Mouse (Mus musculus) thymus, adult 2 months (tissue): ENCODE results near the gene A930017K11Rik. TPM values are rescaled to one million over a fixed set of nuclear protein-coding genes. Genes with fewer than 3 reads are reported as not detected.

ENCODE experiments used
- DNase-seq: peaks from one replicate; pipeline ENCODE4 v3.0.0; 2021
- H3K27ac ChIP-seq: fragments of 200-500 bp; 2 replicates; pipeline ENCODE4 v1.5.1; 2012; ENCODE audit warnings: low read length, control low read depth; ENCODE audit not compliant: control insufficient read depth, insufficient read depth
- H3K27me3 ChIP-seq: fragments of 200-500 bp; 2 replicates; pipeline ENCODE4 v1.6.1; 2012; ENCODE audit warnings: mild to moderate bottlenecking, low read length, moderate library complexity, mixed read lengths; ENCODE audit not compliant: control insufficient read depth, insufficient read depth
- H3K36me3 ChIP-seq: fragments of 200-500 bp; 2 replicates; pipeline ENCODE4 v1.6.1; 2012; ENCODE audit warnings: mild to moderate bottlenecking, low read length, moderate library complexity; ENCODE audit not compliant: control insufficient read depth, insufficient read depth
- H3K4me1 ChIP-seq: fragments of 200-500 bp; replicated peaks from 2 replicates; pipeline ENCODE4 v1.6.1; 2012; ENCODE audit warnings: low read length; ENCODE audit not compliant: control insufficient read depth, insufficient read depth
- H3K4me3 ChIP-seq: fragments of 200-500 bp; 2 replicates; pipeline ENCODE4 v1.5.1; 2012; ENCODE audit warnings: mild to moderate bottlenecking, low read length, control low read depth, moderate library complexity; ENCODE audit not compliant: control insufficient read depth, insufficient read depth
- CTCF ChIP-seq: fragments of 200-500 bp; IDR thresholded peaks from 2 replicates; pipeline ENCODE4 v1.5.1; 2012; ENCODE audit warnings: mild to moderate bottlenecking, control low read depth, low read length, moderate library complexity, borderline replicate concordance; ENCODE audit not compliant: control insufficient read depth, poor library complexity, insufficient read depth; ENCODE audit errors: extremely low read depth
- POLR2A ChIP-seq: fragments of 200-500 bp; IDR thresholded peaks from 2 replicates; pipeline ENCODE4 v1.6.1; 2012; ENCODE audit warnings: mild to moderate bottlenecking, low read length, control low read depth, moderate library complexity; ENCODE audit not compliant: control insufficient read depth, poor library complexity, insufficient read depth; ENCODE audit errors: extremely low read depth
- WGBS: fragments of 180-500 bp; shearing (Covaris S2); methylation state at CpG from one replicate; pipeline ENCODE4 v1.1.7; 2018; 5-methylcytosine and 5-hydroxymethylcytosine counted together
- polyA plus RNA-seq: library from polyadenylated mRNA; depleted of rRNA; stranded (reverse); fragments of >200 nt; gene quantifications from 2 replicates; pipeline ENCODE4 v1.2.3, GENCODE M21; 2012

A930017K11Rik gene
- polyA plus RNA-seq, 1 experiment = 0.19 TPM

DNA sequence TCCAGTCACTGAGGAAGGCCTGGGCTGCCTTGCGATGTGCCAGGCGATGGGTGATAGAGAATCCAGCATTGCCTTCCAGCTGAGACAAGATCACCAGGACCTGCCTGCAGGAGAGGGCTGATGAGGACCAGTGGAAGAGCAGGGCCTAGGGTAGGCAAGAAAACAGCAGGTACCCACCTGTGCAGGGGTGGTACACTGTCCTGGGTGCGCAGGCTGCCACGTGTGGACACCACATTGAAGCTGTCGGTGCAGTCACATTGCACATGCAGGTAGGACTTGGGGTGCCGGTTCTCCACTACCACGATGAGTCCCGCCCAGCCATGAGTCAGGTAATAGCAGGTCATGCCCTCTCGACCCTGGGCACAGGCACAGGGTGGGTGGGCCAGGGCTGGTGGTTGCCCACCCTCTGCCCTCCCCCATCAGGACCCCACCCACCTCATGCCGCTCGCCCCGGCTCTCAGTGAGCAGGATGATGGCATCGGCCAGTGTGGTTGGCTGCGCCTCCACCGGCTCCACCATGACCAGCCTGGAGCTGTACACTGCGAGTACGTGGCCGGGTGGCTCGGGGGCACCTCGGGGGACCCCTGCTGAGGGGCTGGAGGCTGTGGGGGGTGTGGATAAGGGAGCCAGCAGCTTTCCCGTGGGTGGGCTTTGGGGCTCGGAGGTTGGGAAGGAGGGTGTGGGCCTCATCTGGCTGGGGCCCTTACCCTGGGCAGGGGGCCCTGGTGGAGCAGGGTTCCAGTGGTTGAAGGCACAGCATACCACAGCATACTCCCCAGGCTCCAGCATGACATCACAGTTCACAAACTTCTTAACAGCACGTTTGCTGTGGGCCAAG, 7.5 kb upstream of the A930017K11Rik start:
- Histone ChIP-seq H3K4me1 (no peaks in the 10 kb centered on the region), H3K27me3 (no peaks in the 10 kb centered on the region; the same call in 1 of the 2 replicates), H3K36me3 (no peaks in the 10 kb centered on the region), H3K27ac (no peak overlapping the region), H3K4me3 (no peak overlapping the region)
- no peak for TF ChIP-seq POLR2A
- TF ChIP-seq CTCF = no peak
- no peak for DNase-seq
- WGBS = 96% methylated on average over 23 of the region's 23 CpGs

DNA sequence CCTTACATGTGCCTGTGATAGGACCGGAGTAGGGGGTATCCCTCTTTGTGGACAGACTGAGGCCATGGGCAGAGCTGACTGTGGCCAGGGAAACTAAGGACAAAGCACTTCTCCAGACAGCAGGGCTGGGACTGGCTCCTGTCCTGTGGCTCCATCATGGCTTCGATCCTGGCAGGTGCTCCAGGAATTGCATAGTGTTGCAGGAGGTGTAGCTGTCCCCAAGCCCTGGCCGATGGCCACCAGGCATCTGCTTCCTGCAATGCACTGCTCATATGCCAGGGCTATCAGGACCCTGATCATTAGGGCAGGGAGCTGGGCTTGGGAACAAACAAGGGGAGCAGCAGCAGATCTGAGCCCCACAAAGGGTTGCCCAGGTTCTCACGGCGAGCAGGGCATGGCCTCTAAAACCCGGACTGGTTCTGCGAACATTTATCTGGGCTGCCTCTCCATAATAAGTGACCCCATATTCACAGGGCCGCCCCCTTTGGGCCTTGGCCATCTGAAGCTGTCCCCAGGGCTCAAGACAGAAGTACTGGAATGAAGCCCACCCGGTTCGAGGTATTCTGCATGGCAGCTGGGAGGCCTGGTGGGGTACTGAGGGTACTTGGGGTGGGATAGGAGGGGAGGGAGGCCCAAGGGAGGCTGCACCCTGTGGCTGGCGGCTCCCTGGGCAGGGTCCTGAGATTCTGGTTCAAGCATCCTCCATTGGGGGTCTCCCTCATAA, 6.6 kb upstream of the A930017K11Rik start:
- Histone ChIP-seq H3K27me3 (no peaks in the 10 kb centered on the region; the same call in 1 of the 2 replicates), H3K4me1 (no peaks in the 10 kb centered on the region), H3K36me3 (no peaks in the 10 kb centered on the region), H3K4me3 (no peak overlapping the region), H3K27ac (no peak overlapping the region)
- no peak for DNase-seq
- 95% methylated on average over 11 of the region's 11 CpGs for WGBS
- TF ChIP-seq CTCF = no peak
- TF ChIP-seq POLR2A = no peak

GRCm38 (mm10) chr17:25957586-25958051, 5.3 kb upstream of the A930017K11Rik start:
- no peak overlapping the region for H3K27ac ChIP-seq
- H3K27me3 ChIP-seq = no peaks in the 10 kb centered on the region; the same call in 1 of the 2 replicates
- no peak overlapping the region for H3K4me3 ChIP-seq
- no peak for DNase-seq
- 95% methylated on average over 14 of the region's 14 CpGs for WGBS
- no peaks in the 10 kb centered on the region for H3K4me1 ChIP-seq
- no peak for TF ChIP-seq CTCF
- no peak for TF ChIP-seq POLR2A
- no peaks in the 10 kb centered on the region for H3K36me3 ChIP-seq

- H3K4me1 ChIP-seq = no peaks in the 10 kb centered on the region
- WGBS = 91% methylated on average over 7 of the region's 7 CpGs
- TF ChIP-seq CTCF = no peak
- TF ChIP-seq POLR2A = no peak
- H3K4me3 ChIP-seq = no peak overlapping the region
- peaks cover 5% of the 10 kb centered on the region; the same call in 1 of the 2 replicates for H3K27me3 ChIP-seq
- no peak for DNase-seq
- no peaks in the 10 kb centered on the region for H3K36me3 ChIP-seq
- no peak overlapping the region for H3K27ac ChIP-seq
Measured at GRCm38 (mm10) chr17:25956631-25957030, 4.3 kb upstream of the A930017K11Rik start.

- Histone ChIP-seq H3K27me3 (peaks cover 10% of the 10 kb centered on the region; the same call in 1 of the 2 replicates), H3K36me3 (no peaks in the 10 kb centered on the region), H3K4me3 (no peak overlapping the region), H3K4me1 (no peaks in the 10 kb centered on the region), H3K27ac (no peak overlapping the region)
- TF ChIP-seq CTCF (no peak), POLR2A (no peak)
- WGBS = 86% methylated on average over 7 of the region's 7 CpGs
- DNase-seq = no peak
Measured at GRCm38 (mm10) chr17:25956201-25956600, 3.8 kb upstream of the A930017K11Rik start.

GRCm38 (mm10) chr17:25955736-25956135, 3.4 kb upstream of the A930017K11Rik start:
- H3K4me3 ChIP-seq = no peak overlapping the region
- DNase-seq = no peak
- TF ChIP-seq POLR2A = no peak
- no peak for TF ChIP-seq CTCF
- WGBS = 65% methylated on average over 3 of the region's 3 CpGs
- no peak overlapping the region for H3K27ac ChIP-seq
- H3K4me1 ChIP-seq = no peaks in the 10 kb centered on the region
- H3K36me3 ChIP-seq = no peaks in the 10 kb centered on the region
- peaks cover 13% of the 10 kb centered on the region for H3K27me3 ChIP-seq
